Mouse (Mus musculus) kidney, embryonic 14.5 days (tissue): ENCODE data around the gene Agrp. TPM values are rescaled to one million over a fixed set of nuclear protein-coding genes. Genes with fewer than 3 reads are reported as not detected.

Source experiments
- ATAC-seq: fragments of 200-750 bp; cut with Nextera tagmentation; 2 replicates; pipeline ENCODE4 v1.8.0; 2017; ENCODE audit warnings: moderate number of reproducible peaks, mild to moderate bottlenecking, moderate TSS enrichment, moderate library complexity; ENCODE audit not compliant: low FRiP score, low TSS enrichment
- H3K27ac ChIP-seq: fragments of 300-500 bp; sonication (generic); 2 replicates; pipeline ENCODE4 v1.5.1; 2014; ENCODE audit warnings: low read depth, mild to moderate bottlenecking, low read length, moderate library complexity, mixed read lengths
- H3K27me3 ChIP-seq: fragments of 300-500 bp; sonication (generic); 2 replicates; pipeline ENCODE4 v1.6.1; 2014; ENCODE audit warnings: mild to moderate bottlenecking, low read length; ENCODE audit not compliant: control insufficient read depth, insufficient read depth
- H3K36me3 ChIP-seq: fragments of 300-500 bp; sonication (generic); 2 replicates; pipeline ENCODE4 v1.6.1; 2014; ENCODE audit warnings: low read length, mixed read lengths; ENCODE audit not compliant: control insufficient read depth, insufficient read depth
- H3K4me1 ChIP-seq: fragments of 300-500 bp; sonication (generic); 2 replicates; pipeline ENCODE4 v1.6.1; 2014; ENCODE audit warnings: low read length, mixed read lengths; ENCODE audit not compliant: control insufficient read depth, insufficient read depth
- H3K4me2 ChIP-seq: fragments of 300-500 bp; sonication (generic); replicated peaks from 2 replicates; pipeline ENCODE4 v1.6.1; 2014; ENCODE audit warnings: low read depth, mild to moderate bottlenecking, low read length
- H3K4me3 ChIP-seq: fragments of 300-500 bp; sonication (generic); 2 replicates; pipeline ENCODE4 v1.5.1; 2014; ENCODE audit warnings: mild to moderate bottlenecking, low read length
- H3K9ac ChIP-seq: fragments of 300-500 bp; sonication (generic); 2 replicates; pipeline ENCODE4 v1.6.1; 2014; ENCODE audit warnings: low read depth, mild to moderate bottlenecking, low read length, moderate library complexity
- H3K9me3 ChIP-seq: fragments of 300-500 bp; sonication (generic); 2 replicates; pipeline ENCODE4 v1.6.1; 2016; ENCODE audit warnings: low read length; ENCODE audit not compliant: control insufficient read depth
- WGBS: fragments of 180-500 bp; shearing (Covaris S2); extraction: QIAGEN DNeasy Blood & Tissue Kit; methylation state at CpG from one replicate; pipeline ENCODE4 v1.1.7; 2014; 5-methylcytosine and 5-hydroxymethylcytosine counted together
- polyA plus RNA-seq: library from polyadenylated mRNA; unstranded; fragments of >200 nt; fragmentation: Nextera tagmentation; extraction: Ambion mirVana; gene quantifications from 2 replicates; pipeline ENCODE4 v1.2.1, GENCODE M21; 2014

The Agrp gene
- polyA plus RNA-seq, 1 experiment from 2014 or later, result 1.3 TPM

GRCm38 (mm10) chr8:105543703-105544102, 93.5 kb downstream of the Agrp start:
- no peak overlapping the region for H3K4me3 ChIP-seq
- peaks cover 11% of the 10 kb centered on the region for H3K36me3 ChIP-seq
- no peaks in the 10 kb centered on the region for H3K27me3 ChIP-seq
- no peak overlapping the region for H3K4me2 ChIP-seq
- H3K27ac ChIP-seq, result peak overlapping the region; percentile 26; the same call in 1 of the 2 replicates
- H3K9ac ChIP-seq, result no peak overlapping the region
- 45% methylated on average over 1 of the region's 1 CpGs for WGBS
- no peak for ATAC-seq
- peaks cover 13% of the 10 kb centered on the region; the same call in 1 of the 2 replicates for H3K4me1 ChIP-seq
- H3K9me3 ChIP-seq, result no peaks in the 10 kb centered on the region

GRCm38 (mm10) chr8:105542808-105543207, 94.4 kb downstream of the Agrp start:
- Histone ChIP-seq H3K9ac (no peak overlapping the region), H3K4me2 (no peak overlapping the region), H3K4me1 (peaks cover 13% of the 10 kb centered on the region; the same call in 1 of the 2 replicates), H3K27ac (no peak overlapping the region), H3K36me3 (peaks cover 19% of the 10 kb centered on the region), H3K27me3 (no peaks in the 10 kb centered on the region), H3K9me3 (no peaks in the 10 kb centered on the region), H3K4me3 (no peak overlapping the region)
- WGBS, result 89% methylated on average over 2 of the region's 2 CpGs
- ATAC-seq, result no peak

DNA sequence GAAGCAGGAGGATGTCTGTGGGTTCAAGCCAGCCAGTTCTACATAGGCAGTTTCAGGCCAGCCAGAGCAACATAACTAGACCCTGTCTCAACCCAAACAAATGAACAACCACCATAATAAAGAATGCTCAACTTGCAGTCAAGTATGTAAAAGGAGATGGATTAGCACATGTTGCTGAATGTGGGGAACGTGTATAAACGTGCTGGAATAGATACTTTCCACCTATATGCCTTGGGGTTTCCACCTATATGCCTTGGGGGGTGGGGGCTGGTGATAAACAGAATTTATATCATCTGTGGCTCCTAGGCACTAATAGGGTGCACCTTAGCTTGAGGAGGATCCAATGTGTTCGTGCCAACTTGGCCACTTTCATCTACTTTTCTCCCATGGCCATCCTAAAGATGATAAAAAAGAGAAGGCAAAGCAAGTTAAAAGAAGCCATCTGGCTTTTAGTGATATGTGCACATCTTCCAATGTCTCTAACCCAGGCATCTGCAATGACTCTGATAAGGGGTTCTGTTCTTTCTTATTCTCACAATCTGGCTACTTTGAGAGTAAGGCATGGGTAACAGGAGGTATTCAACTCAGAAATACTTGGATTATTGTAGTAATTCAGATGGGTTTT, 95.0 kb downstream of the Agrp start:
- H3K27ac ChIP-seq, result no peak overlapping the region
- H3K4me1 ChIP-seq, result peaks cover 13% of the 10 kb centered on the region; the same call in 1 of the 2 replicates
- H3K27me3 ChIP-seq, result no peaks in the 10 kb centered on the region
- H3K9ac ChIP-seq, result no peak overlapping the region
- 88% methylated on average over 3 of the region's 3 CpGs for WGBS
- ATAC-seq, result no peak
- no peak overlapping the region for H3K4me3 ChIP-seq
- no peak overlapping the region for H3K4me2 ChIP-seq
- no peaks in the 10 kb centered on the region for H3K9me3 ChIP-seq
- H3K36me3 ChIP-seq, result peaks cover 25% of the 10 kb centered on the region

GRCm38 (mm10) chr8:105538940-105539339, 98.3 kb downstream of the Agrp start:
- Histone ChIP-seq H3K27ac (no peak overlapping the region), H3K4me3 (no peak overlapping the region), H3K9ac (no peak overlapping the region), H3K36me3 (peaks cover 35% of the 10 kb centered on the region), H3K9me3 (no peaks in the 10 kb centered on the region), H3K4me1 (peaks cover 7% of the 10 kb centered on the region), H3K27me3 (no peaks in the 10 kb centered on the region), H3K4me2 (no peak overlapping the region)
- ATAC-seq, result no peak
- 70% methylated on average over 4 of the region's 4 CpGs for WGBS

GRCm38 (mm10) chr8:105537011-105537677, 100.0 kb downstream of the Agrp start:
- no peak overlapping the region for H3K4me2 ChIP-seq
- WGBS, result 61% methylated on average over 6 of the region's 6 CpGs
- no peaks in the 10 kb centered on the region for H3K9me3 ChIP-seq
- H3K9ac ChIP-seq, result no peak overlapping the region
- ATAC-seq, result no peak
- no peak overlapping the region for H3K4me3 ChIP-seq
- no peaks in the 10 kb centered on the region for H3K27me3 ChIP-seq
- H3K27ac ChIP-seq, result no peak overlapping the region
- H3K4me1 ChIP-seq, result peaks cover 8% of the 10 kb centered on the region
- peaks cover 35% of the 10 kb centered on the region for H3K36me3 ChIP-seq

DNA sequence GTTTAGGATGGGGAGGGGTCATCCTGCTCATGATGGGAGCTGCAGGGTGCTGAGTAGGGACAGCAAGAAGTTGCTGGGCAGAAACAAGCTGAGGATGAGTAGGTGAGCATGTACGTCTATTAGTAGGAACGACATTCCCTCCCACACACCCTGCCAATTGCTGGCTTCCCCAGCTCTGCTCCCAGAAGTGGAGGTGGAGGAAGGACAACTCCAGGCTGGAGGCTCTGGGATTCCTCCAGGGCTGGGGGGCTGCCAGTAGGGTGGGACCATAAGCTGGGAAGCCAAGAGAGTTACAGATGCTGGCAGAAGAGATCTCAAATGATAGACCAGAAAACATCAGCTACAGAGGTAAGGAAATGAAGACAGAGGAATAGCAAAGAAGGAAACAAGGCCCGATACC, 100.6 kb downstream of the Agrp start:
- Histone ChIP-seq H3K27me3 (no peaks in the 10 kb centered on the region), H3K4me1 (peaks cover 8% of the 10 kb centered on the region), H3K9ac (no peak overlapping the region), H3K36me3 (peaks cover 31% of the 10 kb centered on the region), H3K9me3 (no peaks in the 10 kb centered on the region), H3K4me2 (no peak overlapping the region), H3K4me3 (no peak overlapping the region), H3K27ac (no peak overlapping the region)
- no peak for ATAC-seq
- 77% methylated on average over 3 of the region's 3 CpGs for WGBS

- peak; percentile 82 for ATAC-seq
- peaks cover 27% of the 10 kb centered on the region for H3K36me3 ChIP-seq
- no peak overlapping the region for H3K4me3 ChIP-seq
- peaks cover 16% of the 10 kb centered on the region for H3K4me1 ChIP-seq
- H3K9me3 ChIP-seq, result no peaks in the 10 kb centered on the region
- peak overlapping the region; percentile 20 for H3K9ac ChIP-seq
- H3K27me3 ChIP-seq, result no peaks in the 10 kb centered on the region
- WGBS, result 0% methylated on average over 1 of the region's 1 CpGs
- H3K4me2 ChIP-seq, result no peak overlapping the region
- peak overlapping the region; percentile 71 for H3K27ac ChIP-seq
Observed at GRCm38 (mm10) chr8:105533892-105534329, 103.3 kb downstream of the Agrp start.

DNA sequence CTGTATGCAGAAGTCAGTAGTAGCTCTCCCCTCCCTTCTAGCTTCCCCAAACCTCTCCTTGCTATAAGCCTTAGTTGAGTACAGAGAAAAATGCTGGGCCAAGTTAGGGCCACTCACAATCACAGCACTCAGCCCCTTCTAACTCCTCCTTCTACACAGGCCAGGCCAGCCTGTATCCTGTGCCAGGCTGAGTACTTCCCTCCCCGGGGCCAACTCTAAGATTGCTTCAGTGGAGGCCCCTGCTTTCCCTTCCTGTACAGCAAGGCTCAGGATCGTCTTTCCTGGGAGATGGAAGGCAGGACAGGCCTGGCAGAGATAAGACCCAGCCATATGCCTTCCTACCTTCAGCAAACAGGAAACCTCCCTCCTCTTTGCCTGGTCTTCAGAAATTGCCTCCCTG, 103.8 kb downstream of the Agrp start:
- H3K27me3 ChIP-seq, result no peaks in the 10 kb centered on the region
- 9% methylated on average over 2 of the region's 2 CpGs for WGBS
- peak overlapping the region; percentile 71 for H3K27ac ChIP-seq
- no peak overlapping the region for H3K4me2 ChIP-seq
- peaks cover 21% of the 10 kb centered on the region for H3K4me1 ChIP-seq
- no peaks in the 10 kb centered on the region for H3K9me3 ChIP-seq
- peak; percentile 58; the same call in 1 of the 2 replicates for ATAC-seq
- H3K9ac ChIP-seq, result peak overlapping the region; percentile 20
- H3K4me3 ChIP-seq, result no peak overlapping the region
- peaks cover 25% of the 10 kb centered on the region for H3K36me3 ChIP-seq

DNA sequence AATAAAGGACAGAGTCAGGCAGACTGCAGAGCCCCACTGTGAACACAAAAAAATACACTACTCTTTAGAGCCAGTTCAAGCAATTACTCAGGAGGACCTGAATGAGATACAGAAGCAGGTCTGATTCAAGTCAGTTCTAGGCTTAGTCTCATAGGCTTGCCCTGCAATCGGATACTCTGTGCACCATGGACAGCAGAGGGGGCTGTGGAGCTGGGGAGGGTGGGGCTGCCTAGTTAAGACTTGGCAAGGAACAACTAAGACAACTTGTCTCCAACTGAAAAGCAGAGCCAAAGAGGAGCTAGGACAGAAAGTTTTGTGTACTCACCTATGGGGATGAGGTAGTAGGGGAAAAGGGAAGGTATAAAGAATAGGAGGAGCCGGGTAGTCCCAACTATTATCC, 105.4 kb downstream of the Agrp start:
- peaks cover 21% of the 10 kb centered on the region for H3K4me1 ChIP-seq
- no peak overlapping the region for H3K4me2 ChIP-seq
- ATAC-seq, result no peak
- 71% methylated on average over 2 of the region's 2 CpGs for WGBS
- no peak overlapping the region for H3K9ac ChIP-seq
- no peak overlapping the region for H3K4me3 ChIP-seq
- H3K27ac ChIP-seq, result no peak overlapping the region
- H3K9me3 ChIP-seq, result no peaks in the 10 kb centered on the region
- H3K36me3 ChIP-seq, result peaks cover 11% of the 10 kb centered on the region; the same call in 1 of the 2 replicates
- no peaks in the 10 kb centered on the region for H3K27me3 ChIP-seq
